Mouse (Mus musculus): ENCODE measurements around the gene Gm853. TPM values are rescaled to one million over a fixed set of nuclear protein-coding genes. Genes with fewer than 3 reads are reported as not detected.

The Gm853 gene
- polyA plus RNA-seq, 1 experiment from 2014 or later, result 0.11 TPM

- H3K9ac ChIP-seq (ENCODE audit: low read length), result no peak overlapping the region
- no peaks in the 10 kb centered on the region for H3K9me3 ChIP-seq (replicated peaks; ENCODE audit: control insufficient read depth, low read length)
- H3K4me1 ChIP-seq (ENCODE audit: control insufficient read depth, insufficient read depth, low read length), result no peaks in the 10 kb centered on the region
- DNase-seq (ENCODE audit: low spot score), result no peak
- no peaks in the 10 kb centered on the region for H3K27me3 ChIP-seq (replicated peaks; ENCODE audit: control insufficient read depth, insufficient read depth, low read length)
- no peak overlapping the region for H3K4me2 ChIP-seq (ENCODE audit: low read length)
- H3K4me3 ChIP-seq (ENCODE audit: low read depth, low read length), result no peak overlapping the region
- no peak overlapping the region for H3K27ac ChIP-seq (ENCODE audit: low read depth, low read length)
- no peaks in the 10 kb centered on the region for H3K36me3 ChIP-seq (ENCODE audit: control insufficient read depth, insufficient read depth, low read length)
- no peak for ATAC-seq
- 80% methylated on average over 13 of the region's 13 CpGs for WGBS
Observed at GRCm38 (mm10) chr4:130183023-130183422, 39.2 kb downstream of the Gm853 start.

- no peaks in the 10 kb centered on the region for H3K4me1 ChIP-seq (ENCODE audit: control insufficient read depth, insufficient read depth, low read length)
- DNase-seq (ENCODE audit: low spot score) (no peak), ATAC-seq (no peak)
- H3K4me3 ChIP-seq (ENCODE audit: low read depth, low read length), result no peak overlapping the region
- no peak overlapping the region for H3K27ac ChIP-seq (ENCODE audit: low read depth, low read length)
- no peaks in the 10 kb centered on the region for H3K9me3 ChIP-seq (replicated peaks; ENCODE audit: control insufficient read depth, low read length)
- no peaks in the 10 kb centered on the region for H3K36me3 ChIP-seq (ENCODE audit: control insufficient read depth, insufficient read depth, low read length)
- H3K9ac ChIP-seq (ENCODE audit: low read length), result no peak overlapping the region
- no peak overlapping the region for H3K4me2 ChIP-seq (ENCODE audit: low read length)
- 65% methylated on average over 4 of the region's 4 CpGs for WGBS
- no peaks in the 10 kb centered on the region for H3K27me3 ChIP-seq (replicated peaks; ENCODE audit: control insufficient read depth, insufficient read depth, low read length)
Observed at GRCm38 (mm10) chr4:130181886-130182285, 40.3 kb downstream of the Gm853 start.

- no peak overlapping the region for H3K9ac ChIP-seq (ENCODE audit: low read length)
- 70% methylated on average over 7 of the region's 7 CpGs for WGBS
- no peak overlapping the region for H3K27ac ChIP-seq (ENCODE audit: low read depth, low read length)
- DNase-seq (ENCODE audit: low spot score) (no peak), ATAC-seq (no peak)
- no peak overlapping the region for H3K4me2 ChIP-seq (ENCODE audit: low read length)
- H3K4me1 ChIP-seq (ENCODE audit: control insufficient read depth, insufficient read depth, low read length), result no peaks in the 10 kb centered on the region
- H3K9me3 ChIP-seq (replicated peaks; ENCODE audit: control insufficient read depth, low read length), result no peaks in the 10 kb centered on the region
- no peaks in the 10 kb centered on the region for H3K27me3 ChIP-seq (replicated peaks; ENCODE audit: control insufficient read depth, insufficient read depth, low read length)
- H3K4me3 ChIP-seq (ENCODE audit: low read depth, low read length), result no peak overlapping the region
- H3K36me3 ChIP-seq (ENCODE audit: control insufficient read depth, insufficient read depth, low read length), result no peaks in the 10 kb centered on the region
Observed at GRCm38 (mm10) chr4:130180909-130181602, 41.1 kb downstream of the Gm853 start.

- Histone ChIP-seq H3K9ac (ENCODE audit: low read length) (no peak overlapping the region), H3K4me3 (ENCODE audit: low read depth, low read length) (no peak overlapping the region), H3K27ac (ENCODE audit: low read depth, low read length) (no peak overlapping the region), H3K4me2 (ENCODE audit: low read length) (no peak overlapping the region), H3K4me1 (ENCODE audit: control insufficient read depth, insufficient read depth, low read length) (peaks cover 5% of the 10 kb centered on the region), H3K9me3 (replicated peaks; ENCODE audit: control insufficient read depth, low read length) (no peaks in the 10 kb centered on the region), H3K27me3 (replicated peaks; ENCODE audit: control insufficient read depth, insufficient read depth, low read length) (no peaks in the 10 kb centered on the region; the same call in 1 of the 2 replicates), H3K36me3 (ENCODE audit: control insufficient read depth, insufficient read depth, low read length) (no peaks in the 10 kb centered on the region)
- WGBS, result 84% methylated on average over 3 of the region's 3 CpGs
- ATAC-seq (no peak), DNase-seq (ENCODE audit: low spot score) (no peak)
Observed at GRCm38 (mm10) chr4:130179876-130180275, 42.3 kb downstream of the Gm853 start.

- Histone ChIP-seq H3K27ac (ENCODE audit: low read depth, low read length) (no peak overlapping the region), H3K36me3 (ENCODE audit: control insufficient read depth, insufficient read depth, low read length) (no peaks in the 10 kb centered on the region), H3K9me3 (replicated peaks; ENCODE audit: control insufficient read depth, low read length) (no peaks in the 10 kb centered on the region), H3K4me3 (ENCODE audit: low read depth, low read length) (no peak overlapping the region), H3K4me1 (ENCODE audit: control insufficient read depth, insufficient read depth, low read length) (peaks cover 9% of the 10 kb centered on the region), H3K9ac (ENCODE audit: low read length) (no peak overlapping the region), H3K27me3 (replicated peaks; ENCODE audit: control insufficient read depth, insufficient read depth, low read length) (peaks cover 3% of the 10 kb centered on the region; the same call in 1 of the 2 replicates), H3K4me2 (ENCODE audit: low read length) (no peak overlapping the region)
- ATAC-seq (no peak), DNase-seq (ENCODE audit: low spot score) (no peak)
- WGBS, result 61% methylated on average over 7 of the region's 7 CpGs
Observed at GRCm38 (mm10) chr4:130177536-130177935, 44.7 kb downstream of the Gm853 start.

- peaks cover 9% of the 10 kb centered on the region for H3K4me1 ChIP-seq (ENCODE audit: control insufficient read depth, insufficient read depth, low read length)
- 71% methylated on average over 4 of the region's 4 CpGs for WGBS
- DNase-seq (ENCODE audit: low spot score) (no peak), ATAC-seq (no peak)
- peaks cover 3% of the 10 kb centered on the region; the same call in 1 of the 2 replicates for H3K27me3 ChIP-seq (replicated peaks; ENCODE audit: control insufficient read depth, insufficient read depth, low read length)
- no peak overlapping the region for H3K4me2 ChIP-seq (ENCODE audit: low read length)
- H3K36me3 ChIP-seq (ENCODE audit: control insufficient read depth, insufficient read depth, low read length), result no peaks in the 10 kb centered on the region
- H3K27ac ChIP-seq (ENCODE audit: low read depth, low read length), result no peak overlapping the region
- H3K4me3 ChIP-seq (ENCODE audit: low read depth, low read length), result no peak overlapping the region
- no peak overlapping the region for H3K9ac ChIP-seq (ENCODE audit: low read length)
- H3K9me3 ChIP-seq (replicated peaks; ENCODE audit: control insufficient read depth, low read length), result no peaks in the 10 kb centered on the region
Observed at GRCm38 (mm10) chr4:130177087-130177486, 45.1 kb downstream of the Gm853 start.

GRCm38 (mm10) chr4:130176156-130176720, 46.0 kb downstream of the Gm853 start:
- no peak for DNase-seq (ENCODE audit: low spot score)
- no peak for ATAC-seq
- H3K4me2 ChIP-seq (ENCODE audit: low read length), result no peak overlapping the region
- 78% methylated on average over 5 of the region's 5 CpGs for WGBS
- H3K9me3 ChIP-seq (replicated peaks; ENCODE audit: control insufficient read depth, low read length), result no peaks in the 10 kb centered on the region
- H3K9ac ChIP-seq (ENCODE audit: low read length), result no peak overlapping the region
- H3K27ac ChIP-seq (ENCODE audit: low read depth, low read length), result no peak overlapping the region
- peaks cover 3% of the 10 kb centered on the region; the same call in 1 of the 2 replicates for H3K27me3 ChIP-seq (replicated peaks; ENCODE audit: control insufficient read depth, insufficient read depth, low read length)
- H3K4me1 ChIP-seq (ENCODE audit: control insufficient read depth, insufficient read depth, low read length), result peaks cover 9% of the 10 kb centered on the region
- no peaks in the 10 kb centered on the region for H3K36me3 ChIP-seq (ENCODE audit: control insufficient read depth, insufficient read depth, low read length)
- no peak overlapping the region for H3K4me3 ChIP-seq (ENCODE audit: low read depth, low read length)

GRCm38 (mm10) chr4:130175072-130175711, 47.0 kb downstream of the Gm853 start, which contains the start of gene Tinagl1:
Gene Tinagl1 (minus strand): TSS chr4:130175122.
- no peak within 1 kb of the TSS for H3K9ac ChIP-seq (ENCODE audit: low read length)
- 2% methylated on average over 14 of the region's 14 CpGs for WGBS

More at GRCm38 (mm10) chr4:130175072-130175711, 47.0 kb downstream of the Gm853 start, which contains the start of gene Tinagl1:
- Histone ChIP-seq H3K36me3 (ENCODE audit: control insufficient read depth, insufficient read depth, low read length) (no peaks in the 10 kb centered on the region), H3K4me2 (ENCODE audit: low read length) (peak within 1 kb of the TSS; percentile 16; the same call in 1 of the 2 replicates), H3K27ac (ENCODE audit: low read depth, low read length) (no peak within 1 kb of the TSS), H3K9me3 (replicated peaks; ENCODE audit: control insufficient read depth, low read length) (no peaks in the 10 kb centered on the region), H3K4me1 (ENCODE audit: control insufficient read depth, insufficient read depth, low read length) (peaks cover 9% of the 10 kb centered on the region), H3K4me3 (ENCODE audit: low read depth, low read length) (no peak within 1 kb of the TSS), H3K27me3 (replicated peaks; ENCODE audit: control insufficient read depth, insufficient read depth, low read length) (peaks cover 3% of the 10 kb centered on the region; the same call in 1 of the 2 replicates)
- ATAC-seq (no peak), DNase-seq (ENCODE audit: low spot score) (no peak)

Data from forebrain, embryonic 14.5 days (tissue).